Mouse (Mus musculus): ENCODE results near the gene Ofcc1. TPM values are rescaled to one million over a fixed set of nuclear protein-coding genes. Genes with fewer than 3 reads are reported as not detected.

The Ofcc1 gene
- total RNA-seq (2017) = 0.37 TPM in 1 of 2 replicates, not detected in the other

GRCm38 (mm10) chr13:40361288-40361687 is at the start of gene Ofcc1:
TSS of gene Ofcc1 (minus strand) at chr13:40361450.
- ATAC-seq (ENCODE audit: extremely low read depth, insufficient number of reproducible peaks, low FRiP score, poor library complexity, severe bottlenecking) = no peak

GRCm38 (mm10) chr13:40390120-40390519 is 28.9 kb upstream of the Ofcc1 start:
- ATAC-seq (ENCODE audit: extremely low read depth, insufficient number of reproducible peaks, low FRiP score, poor library complexity, severe bottlenecking) = no peak

- no peak for ATAC-seq (ENCODE audit: extremely low read depth, insufficient number of reproducible peaks, low FRiP score, poor library complexity, severe bottlenecking)
Measured at GRCm38 (mm10) chr13:40387446-40387845, 26.2 kb upstream of the Ofcc1 start.

GRCm38 (mm10) chr13:40384962-40385361 is 23.7 kb upstream of the Ofcc1 start:
- no peak for ATAC-seq (ENCODE audit: extremely low read depth, insufficient number of reproducible peaks, low FRiP score, poor library complexity, severe bottlenecking)

GRCm38 (mm10) chr13:40376773-40377172 is 15.5 kb upstream of the Ofcc1 start:
- no peak for ATAC-seq (ENCODE audit: extremely low read depth, insufficient number of reproducible peaks, low FRiP score, poor library complexity, severe bottlenecking)

GRCm38 (mm10) chr13:40366762-40367161 is 5.5 kb upstream of the Ofcc1 start:
- ATAC-seq (ENCODE audit: extremely low read depth, insufficient number of reproducible peaks, low FRiP score, poor library complexity, severe bottlenecking) = no peak

GRCm38 (mm10) chr13:40364855-40365254 is 3.6 kb upstream of the Ofcc1 start:
- ATAC-seq (ENCODE audit: extremely low read depth, insufficient number of reproducible peaks, low FRiP score, poor library complexity, severe bottlenecking) = no peak

GRCm38 (mm10) chr13:40360692-40361091 is 558 bp downstream of the Ofcc1 start:
- ATAC-seq (ENCODE audit: extremely low read depth, insufficient number of reproducible peaks, low FRiP score, poor library complexity, severe bottlenecking) = no peak

- ATAC-seq (ENCODE audit: extremely low read depth, insufficient number of reproducible peaks, low FRiP score, poor library complexity, severe bottlenecking) = peak; percentile 86
Measured at GRCm38 (mm10) chr13:40347045-40347444, 14.2 kb downstream of the Ofcc1 start.

- no peak for ATAC-seq (ENCODE audit: extremely low read depth, insufficient number of reproducible peaks, low FRiP score, poor library complexity, severe bottlenecking)
Measured at GRCm38 (mm10) chr13:40323301-40323700, 37.9 kb downstream of the Ofcc1 start.

- ATAC-seq (ENCODE audit: extremely low read depth, insufficient number of reproducible peaks, low FRiP score, poor library complexity, severe bottlenecking) = peak; percentile 88
Measured at GRCm38 (mm10) chr13:40320814-40321525, 40.3 kb downstream of the Ofcc1 start.

- peak; percentile 50; the same call in 1 of the 2 replicates for ATAC-seq (ENCODE audit: extremely low read depth, insufficient number of reproducible peaks, low FRiP score, poor library complexity, severe bottlenecking)
Measured at GRCm38 (mm10) chr13:40317731-40318130, 43.5 kb downstream of the Ofcc1 start.

- ATAC-seq (ENCODE audit: extremely low read depth, insufficient number of reproducible peaks, low FRiP score, poor library complexity, severe bottlenecking) = no peak
Measured at GRCm38 (mm10) chr13:40315158-40315792, 46.0 kb downstream of the Ofcc1 start.

- no peak for ATAC-seq (ENCODE audit: extremely low read depth, insufficient number of reproducible peaks, low FRiP score, poor library complexity, severe bottlenecking)
Measured at GRCm38 (mm10) chr13:40292891-40293290, 68.4 kb downstream of the Ofcc1 start.

GRCm38 (mm10) chr13:40290846-40291245 is 70.4 kb downstream of the Ofcc1 start:
- ATAC-seq (ENCODE audit: extremely low read depth, insufficient number of reproducible peaks, low FRiP score, poor library complexity, severe bottlenecking) = no peak

- ATAC-seq (ENCODE audit: extremely low read depth, insufficient number of reproducible peaks, low FRiP score, poor library complexity, severe bottlenecking) = peak; percentile 94
Measured at GRCm38 (mm10) chr13:40288650-40289049, 72.6 kb downstream of the Ofcc1 start.

- ATAC-seq (ENCODE audit: extremely low read depth, insufficient number of reproducible peaks, low FRiP score, poor library complexity, severe bottlenecking) = no peak
Measured at GRCm38 (mm10) chr13:40287266-40288002, 73.8 kb downstream of the Ofcc1 start.

GRCm38 (mm10) chr13:40285234-40285791 is 75.9 kb downstream of the Ofcc1 start:
- no peak for ATAC-seq (ENCODE audit: extremely low read depth, insufficient number of reproducible peaks, low FRiP score, poor library complexity, severe bottlenecking)

- ATAC-seq (ENCODE audit: extremely low read depth, insufficient number of reproducible peaks, low FRiP score, poor library complexity, severe bottlenecking) = no peak
Measured at GRCm38 (mm10) chr13:40280616-40281015, 80.6 kb downstream of the Ofcc1 start.
